Mouse (Mus musculus) liver, embryonic 11.5 days (tissue): ENCODE results near the gene Chst11. TPM values are rescaled to one million over a fixed set of nuclear protein-coding genes. Genes with fewer than 3 reads are reported as not detected.

Experiments
- ATAC-seq: fragments of 200-750 bp; cut with Nextera tagmentation; replicated peaks from 2 replicates; pipeline ENCODE4 v1.8.0; 2017; ENCODE audit warnings: moderate number of reproducible peaks, mild to moderate bottlenecking, moderate TSS enrichment, moderate library complexity; ENCODE audit not compliant: low FRiP score
- DNase-seq: peaks from one replicate; pipeline ENCODE4 v3.0.0-alpha.2; 2017; ENCODE audit warnings: low spot score
- H3K27ac ChIP-seq: fragments of 300-500 bp; sonication (generic); 2 replicates; pipeline ENCODE4 v1.5.1; 2014; ENCODE audit warnings: mild to moderate bottlenecking, low read depth, low read length, control low read depth
- H3K27me3 ChIP-seq: fragments of 300-500 bp; sonication (generic); replicated peaks from 2 replicates; pipeline ENCODE4 v1.6.1; 2014; ENCODE audit warnings: low read length, mixed read lengths; ENCODE audit not compliant: control insufficient read depth, insufficient read depth
- H3K36me3 ChIP-seq: fragments of 300-500 bp; sonication (generic); 2 replicates; pipeline ENCODE4 v1.6.1; 2014; ENCODE audit warnings: mild to moderate bottlenecking, low read length, moderate library complexity, mixed read lengths; ENCODE audit not compliant: control insufficient read depth, insufficient read depth
- H3K4me1 ChIP-seq: fragments of 300-500 bp; sonication (generic); replicated peaks from 2 replicates; pipeline ENCODE4 v1.6.1; 2014; ENCODE audit warnings: low read length, mixed read lengths; ENCODE audit not compliant: control insufficient read depth, insufficient read depth
- H3K4me2 ChIP-seq: fragments of 300-500 bp; sonication (generic); 2 replicates; pipeline ENCODE4 v1.6.1; 2014; ENCODE audit warnings: mild to moderate bottlenecking, control low read depth, moderate library complexity
- H3K4me3 ChIP-seq: fragments of 300-500 bp; sonication (generic); 2 replicates; pipeline ENCODE4 v1.5.1; 2014; ENCODE audit warnings: low read depth, low read length, control low read depth
- H3K9ac ChIP-seq: fragments of 300-500 bp; sonication (generic); 2 replicates; pipeline ENCODE4 v1.6.1; 2014; ENCODE audit warnings: low read depth, low read length, control low read depth
- H3K9me3 ChIP-seq: fragments of 300-500 bp; sonication (generic); 2 replicates; pipeline ENCODE4 v1.6.1; 2016; ENCODE audit warnings: low read length, inconsistent platforms, mixed read lengths; ENCODE audit not compliant: control insufficient read depth
- WGBS: fragments of 180-500 bp; shearing (Covaris S2); extraction: QIAGEN DNeasy Blood & Tissue Kit; methylation state at CpG from one replicate; pipeline ENCODE4 v1.1.7; 2014; 5-methylcytosine and 5-hydroxymethylcytosine counted together
- polyA plus RNA-seq: library from polyadenylated mRNA; unstranded; fragments of >200 nt; fragmentation: Nextera tagmentation; extraction: Ambion mirVana; gene quantifications from 2 replicates; pipeline ENCODE4 v1.2.1, GENCODE M21; 2014

Chst11 gene
- polyA plus RNA-seq, 1 experiment from 2014 or later = 2.9 TPM

DNA sequence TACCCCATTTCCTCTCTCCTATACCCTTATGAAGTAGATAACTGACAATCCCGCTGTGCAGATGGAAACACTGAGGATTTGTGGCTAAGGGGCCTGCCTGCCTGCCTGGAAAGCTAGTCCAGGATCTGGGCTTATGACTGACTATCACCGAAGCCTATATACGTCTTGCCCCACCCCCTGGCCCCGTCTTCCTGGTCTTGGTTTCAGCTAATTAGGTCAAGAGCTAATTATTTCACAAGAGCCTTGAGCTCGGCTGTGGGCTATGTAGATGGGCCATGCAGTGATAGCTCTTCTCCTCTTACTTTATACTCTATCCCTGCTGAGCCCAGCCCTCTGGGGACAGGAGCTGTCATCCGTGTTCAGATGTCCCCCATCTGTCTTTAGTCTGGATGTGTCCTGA lies 12.2 kb downstream of the Chst11 start:
- Histone ChIP-seq H3K27me3 (no peaks in the 10 kb centered on the region), H3K9ac (no peak overlapping the region), H3K4me3 (no peak overlapping the region), H3K4me1 (peaks cover 55% of the 10 kb centered on the region), H3K9me3 (no peaks in the 10 kb centered on the region), H3K4me2 (no peak overlapping the region), H3K27ac (no peak overlapping the region), H3K36me3 (peaks cover 4% of the 10 kb centered on the region; the same call in 1 of the 2 replicates)
- WGBS = 84% methylated on average over 6 of the region's 6 CpGs
- no peak for ATAC-seq
- DNase-seq = no peak

DNA sequence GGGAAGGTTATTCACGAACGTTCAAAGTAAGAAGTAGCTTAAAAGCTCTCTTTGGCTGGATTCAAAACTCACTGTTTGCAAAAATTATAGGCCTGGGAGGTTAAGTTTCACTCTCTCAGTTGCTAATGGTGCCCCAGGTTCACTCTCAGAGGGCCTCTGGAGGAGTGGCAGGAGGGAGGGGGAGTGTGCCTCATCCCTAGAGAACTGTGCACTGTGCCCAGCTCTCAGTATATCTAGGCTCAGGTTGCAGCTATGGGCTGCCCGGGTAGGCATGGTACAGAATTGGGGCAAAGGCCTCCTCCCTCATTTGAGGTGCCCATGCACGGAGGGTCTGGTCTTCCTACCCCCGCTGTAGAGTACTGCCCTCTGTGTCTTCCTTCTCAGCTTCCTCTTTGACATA lies 14.9 kb downstream of the Chst11 start:
- peaks cover 54% of the 10 kb centered on the region for H3K4me1 ChIP-seq
- no peak overlapping the region for H3K9ac ChIP-seq
- H3K4me2 ChIP-seq = no peak overlapping the region
- no peak for ATAC-seq
- 73% methylated on average over 5 of the region's 5 CpGs for WGBS
- H3K4me3 ChIP-seq = no peak overlapping the region
- no peak overlapping the region for H3K27ac ChIP-seq
- H3K36me3 ChIP-seq = peaks cover 4% of the 10 kb centered on the region; the same call in 1 of the 2 replicates
- H3K9me3 ChIP-seq = no peaks in the 10 kb centered on the region
- DNase-seq = no peak
- H3K27me3 ChIP-seq = no peaks in the 10 kb centered on the region

- Histone ChIP-seq H3K27ac (no peak overlapping the region), H3K4me2 (no peak overlapping the region), H3K27me3 (no peaks in the 10 kb centered on the region), H3K4me1 (peaks cover 55% of the 10 kb centered on the region), H3K9me3 (no peaks in the 10 kb centered on the region), H3K4me3 (no peak overlapping the region), H3K9ac (no peak overlapping the region), H3K36me3 (peaks cover 4% of the 10 kb centered on the region; the same call in 1 of the 2 replicates)
- no peak for DNase-seq
- ATAC-seq = no peak
- WGBS = 86% methylated on average over 2 of the region's 2 CpGs
These were observed 15.4 kb downstream of the Chst11 start for GRCm38 (mm10) chr10:83000721-83001120.

DNA sequence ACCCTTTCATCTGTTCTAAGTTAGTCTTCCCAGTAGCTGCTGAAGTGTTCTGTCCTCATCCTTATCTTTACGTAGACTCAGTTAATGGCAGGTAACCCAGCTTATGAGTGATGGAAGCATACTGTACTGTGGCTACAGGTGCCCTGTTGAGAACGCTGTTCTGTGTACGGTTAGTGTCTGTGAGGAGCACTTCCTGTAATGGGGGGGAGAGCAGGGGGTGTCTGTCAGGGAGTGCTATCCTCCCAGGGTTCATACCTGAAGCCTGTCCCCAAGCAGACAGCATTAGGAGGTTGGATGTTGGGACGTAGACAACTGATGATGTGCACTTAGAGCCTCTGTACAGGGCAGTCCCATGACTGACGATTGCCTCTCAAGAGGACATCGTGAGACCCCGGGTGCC lies 18.6 kb downstream of the Chst11 start:
- Histone ChIP-seq H3K9ac (no peak overlapping the region; the same call in 1 of the 2 replicates), H3K4me1 (peaks cover 59% of the 10 kb centered on the region), H3K9me3 (0 out of 2 replicates have a peak, but pooled peaks cover 2% of the 10 kb centered on the region)

GRCm38 (mm10) chr10:83004389-83004788 lies 19.1 kb downstream of the Chst11 start:
- peak; percentile 19; the same call in 1 of the 2 replicates for ATAC-seq
- no peaks in the 10 kb centered on the region for H3K27me3 ChIP-seq
- WGBS = 34% methylated on average over 9 of the region's 9 CpGs
- peaks cover 64% of the 10 kb centered on the region for H3K4me1 ChIP-seq
- no peak for DNase-seq
- 0 out of 2 replicates have a peak, but pooled peaks cover 2% of the 10 kb centered on the region for H3K9me3 ChIP-seq
- peak overlapping the region; percentile 81 for H3K27ac ChIP-seq
- peak overlapping the region; percentile 53 for H3K4me2 ChIP-seq
- H3K4me3 ChIP-seq = no peak overlapping the region
- peaks cover 6% of the 10 kb centered on the region; the same call in 1 of the 2 replicates for H3K36me3 ChIP-seq
- no peak overlapping the region; the same call in 1 of the 2 replicates for H3K9ac ChIP-seq

More for the DNA sequence above, 18.6 kb downstream of the Chst11 start:
- Histone ChIP-seq H3K27ac (peak overlapping the region; percentile 81; the same call in 1 of the 2 replicates), H3K27me3 (no peaks in the 10 kb centered on the region), H3K4me3 (no peak overlapping the region), H3K4me2 (peak overlapping the region; percentile 53), H3K36me3 (peaks cover 6% of the 10 kb centered on the region; the same call in 1 of the 2 replicates)
- ATAC-seq (no peak), DNase-seq (no peak)
- 59% methylated on average over 7 of the region's 7 CpGs for WGBS

DNA sequence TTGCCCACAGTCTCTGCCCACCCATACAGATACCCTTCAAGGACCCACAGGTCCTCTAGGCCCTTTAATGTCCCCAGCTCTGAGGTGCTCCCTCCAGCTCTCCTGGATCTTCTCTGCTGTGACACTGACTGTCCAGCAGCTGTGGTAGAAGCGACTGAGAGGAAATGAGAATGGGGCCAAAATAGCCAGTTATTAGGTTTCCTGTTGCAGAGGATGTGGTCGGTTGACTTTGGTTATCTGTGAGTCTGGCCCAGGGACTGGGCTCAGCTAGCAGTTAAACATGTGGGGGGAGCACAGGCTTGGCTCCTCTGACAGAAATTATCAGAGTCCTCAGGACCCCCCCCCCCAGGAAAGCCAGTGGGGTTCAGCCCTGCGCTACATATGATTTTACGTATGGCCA lies 19.7 kb downstream of the Chst11 start:
- peak overlapping the region; percentile 81 for H3K27ac ChIP-seq
- peak overlapping the region; percentile 53 for H3K4me2 ChIP-seq
- ATAC-seq = peak; percentile 48
- no peaks in the 10 kb centered on the region for H3K27me3 ChIP-seq
- no peak overlapping the region for H3K4me3 ChIP-seq
- H3K36me3 ChIP-seq = peaks cover 6% of the 10 kb centered on the region; the same call in 1 of the 2 replicates
- WGBS = 38% methylated on average over 4 of the region's 4 CpGs
- peaks cover 62% of the 10 kb centered on the region for H3K4me1 ChIP-seq
- H3K9me3 ChIP-seq = 0 out of 2 replicates have a peak, but pooled peaks cover 2% of the 10 kb centered on the region
- DNase-seq = no peak
- peak overlapping the region; percentile 48 for H3K9ac ChIP-seq

DNA sequence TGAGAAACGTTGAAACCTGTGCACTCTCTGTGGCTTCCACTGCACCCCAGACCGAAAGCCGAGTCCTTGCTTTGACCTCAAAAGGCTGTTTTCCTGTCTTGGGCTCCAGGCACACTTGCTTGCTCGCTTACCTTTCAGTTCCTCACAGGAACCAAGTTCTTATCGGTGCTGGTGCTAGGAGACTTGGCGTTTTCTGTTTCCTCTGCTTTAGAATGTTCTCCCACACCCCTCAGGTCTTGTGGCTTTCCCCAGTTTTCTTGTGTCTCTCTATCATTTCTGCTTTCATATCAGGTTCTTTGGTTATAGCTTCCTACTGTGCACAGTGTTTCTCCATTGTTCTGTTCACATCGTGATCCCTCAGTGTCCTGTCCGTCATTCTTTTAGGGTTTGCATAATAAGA lies 21.0 kb downstream of the Chst11 start:
- Histone ChIP-seq H3K9ac (no peak overlapping the region), H3K4me3 (no peak overlapping the region), H3K36me3 (0 out of 2 replicates have a peak, but pooled peaks cover 2% of the 10 kb centered on the region), H3K4me1 (peaks cover 55% of the 10 kb centered on the region), H3K4me2 (no peak overlapping the region), H3K27ac (peak overlapping the region; percentile 81), H3K9me3 (0 out of 2 replicates have a peak, but pooled peaks cover 2% of the 10 kb centered on the region), H3K27me3 (no peaks in the 10 kb centered on the region)
- no peak for DNase-seq
- ATAC-seq = no peak
- 64% methylated on average over 8 of the region's 8 CpGs for WGBS

- Histone ChIP-seq H3K9me3 (no peaks in the 10 kb centered on the region), H3K36me3 (no peaks in the 10 kb centered on the region), H3K4me3 (no peak overlapping the region), H3K27ac (peak overlapping the region; percentile 74), H3K9ac (no peak overlapping the region), H3K4me1 (peaks cover 66% of the 10 kb centered on the region), H3K27me3 (no peaks in the 10 kb centered on the region), H3K4me2 (peak overlapping the region; percentile 38)
- 41% methylated on average over 4 of the region's 4 CpGs for WGBS
- DNase-seq (no peak), ATAC-seq (peak; percentile 68)
These were observed 28.7 kb downstream of the Chst11 start for GRCm38 (mm10) chr10:83013984-83014383.

GRCm38 (mm10) chr10:83015919-83016318 lies 30.6 kb downstream of the Chst11 start:
- Histone ChIP-seq H3K27ac (no peak overlapping the region), H3K4me3 (no peak overlapping the region), H3K9me3 (no peaks in the 10 kb centered on the region), H3K4me1 (peaks cover 78% of the 10 kb centered on the region), H3K9ac (no peak overlapping the region), H3K36me3 (no peaks in the 10 kb centered on the region), H3K27me3 (no peaks in the 10 kb centered on the region), H3K4me2 (no peak overlapping the region)
- DNase-seq = no peak
- WGBS = 65% methylated on average over 3 of the region's 3 CpGs
- no peak for ATAC-seq
